Mouse (Mus musculus) MEL (cell line): ENCODE measurements around the gene Ephx1. TPM values are rescaled to one million over a fixed set of nuclear protein-coding genes. Genes with fewer than 3 reads are reported as not detected.

Experiments
- DNase-seq: peaks from one replicate; pipeline ENCODE4 v3.0.0; 2011; ENCODE audit warnings: low read depth, low spot score
- H3K27ac ChIP-seq: 2 replicates; pipeline ENCODE4 v1.5.1; 2012; ENCODE audit warnings: low read depth, mild to moderate bottlenecking, control low read depth, low read length, moderate library complexity; ENCODE audit not compliant: control insufficient read depth
- H3K27me3 ChIP-seq, 2 experiments: fragments of 150-350 bp in 1 of 2; sonication (generic) in 1 of 2; 2 replicates each; pipeline ENCODE4 v1.6.1; 2012; ENCODE audit warnings: low read length in 2 of 2, mild to moderate bottlenecking in 2 of 2, improper control_type of control experiment in 1 of 2, moderate library complexity in 1 of 2; ENCODE audit not compliant: insufficient read depth in 2 of 2, control insufficient read depth in 1 of 2
- H3K36me3 ChIP-seq, 2 experiments: 2 replicates each; pipeline ENCODE4 v1.6.1; 2012 to 2014; ENCODE audit warnings: low read length in 2 of 2, improper control_type of control experiment in 1 of 2, inconsistent platforms in 1 of 2, mild to moderate bottlenecking in 1 of 2; ENCODE audit not compliant: insufficient read depth in 2 of 2, control insufficient read depth in 1 of 2
- H3K4me1 ChIP-seq, 2 experiments: fragments of 150-350 bp in 1 of 2; sonication (generic) in 1 of 2; 2 replicates each; pipeline ENCODE4 v1.6.1; 2012; ENCODE audit warnings: low read length in 2 of 2, improper control_type of control experiment in 1 of 2, mild to moderate bottlenecking in 1 of 2; ENCODE audit not compliant: insufficient read depth in 2 of 2, control insufficient read depth in 1 of 2
- H3K4me3 ChIP-seq, 2 experiments: fragments of 150-350 bp in 1 of 2; sonication (generic) in 1 of 2; 2 replicates each; pipeline ENCODE4 v1.5.1; 2012; ENCODE audit warnings: low read depth in 2 of 2, low read length in 2 of 2, mild to moderate bottlenecking in 2 of 2, moderate library complexity in 2 of 2, control low read depth in 1 of 2, improper control_type of control experiment in 1 of 2; ENCODE audit not compliant: control insufficient read depth in 1 of 2, insufficient read depth in 1 of 2
- H3K79me2 ChIP-seq: 2 replicates; pipeline ENCODE4 v1.6.1; 2012; ENCODE audit warnings: mild to moderate bottlenecking, low read length, moderate library complexity; ENCODE audit not compliant: control insufficient read depth, poor library complexity, insufficient read depth
- H3K9ac ChIP-seq: 2 replicates; pipeline ENCODE4 v1.6.1; 2012; ENCODE audit warnings: low read depth, mild to moderate bottlenecking, control low read depth, low read length, moderate library complexity; ENCODE audit not compliant: control insufficient read depth, poor library complexity, severe bottlenecking
- H3K9me3 ChIP-seq: fragments of 150-350 bp; sonication (generic); replicated peaks from 2 replicates; pipeline ENCODE4 v1.6.1; 2012; ENCODE audit warnings: mild to moderate bottlenecking, low read length, improper control_type of control experiment, moderate library complexity; ENCODE audit not compliant: insufficient read depth
- CHD1 ChIP-seq: IDR thresholded peaks from 2 replicates; pipeline ENCODE4 v1.6.1; 2012; ENCODE audit warnings: low read depth, mild to moderate bottlenecking, inconsistent platforms, low read length, improper control_type of control experiment
- CHD2 ChIP-seq: IDR thresholded peaks from 2 replicates; pipeline ENCODE4 v1.6.1; 2011; ENCODE audit warnings: low read length, improper control_type of control experiment
- CTCF ChIP-seq, 3 experiments: IDR thresholded peaks in 2 of 3; conservative IDR thresholded peaks in 1 of 3; 2 replicates each; pipeline ENCODE4 v1.5.1; 2011 to 2012; ENCODE audit warnings: low read length in 3 of 3, low read depth in 2 of 3, mild to moderate bottlenecking in 2 of 3, improper control_type of control experiment in 1 of 3, inconsistent platforms in 1 of 3, mixed read lengths in 1 of 3, moderate library complexity in 1 of 3; ENCODE audit not compliant: control insufficient read depth in 1 of 3, insufficient read depth in 1 of 3, poor library complexity in 1 of 3, severe bottlenecking in 1 of 3
- E2F4 ChIP-seq: IDR thresholded peaks from 2 replicates; pipeline ENCODE4 v1.6.1; 2011; ENCODE audit warnings: low read depth, low read length, improper control_type of control experiment, borderline replicate concordance
- ELF1 ChIP-seq: IDR thresholded peaks from 2 replicates; pipeline ENCODE4 v1.6.1; 2014; ENCODE audit warnings: low read depth, mild to moderate bottlenecking, inconsistent platforms, low read length, improper control_type of control experiment, moderate library complexity
- EP300 ChIP-seq, 2 experiments: IDR thresholded peaks; 2 replicates each; pipeline ENCODE4 v1.6.1; 2011; ENCODE audit warnings: improper control_type of control experiment in 2 of 2, low read length in 2 of 2, low read depth in 1 of 2, mild to moderate bottlenecking in 1 of 2
- JUND ChIP-seq: IDR thresholded peaks from 2 replicates; pipeline ENCODE4 v1.6.1; 2011; ENCODE audit warnings: low read depth, mild to moderate bottlenecking, improper control_type of control experiment, low read length
- MAX ChIP-seq: IDR thresholded peaks from 2 replicates; pipeline ENCODE4 v1.6.1; 2011; ENCODE audit warnings: low read length, improper control_type of control experiment
- MXI1 ChIP-seq: IDR thresholded peaks from 2 replicates; pipeline ENCODE4 v1.6.1; 2011; ENCODE audit warnings: mild to moderate bottlenecking, low read depth, low read length, improper control_type of control experiment
- MYB ChIP-seq: IDR thresholded peaks from 2 replicates; pipeline ENCODE4 v1.6.1; 2011; ENCODE audit warnings: mild to moderate bottlenecking, low read depth, low read length, improper control_type of control experiment
- MYC ChIP-seq: IDR thresholded peaks from 2 replicates; pipeline ENCODE4 v1.6.1; 2011; ENCODE audit warnings: low read depth, mild to moderate bottlenecking, low read length, improper control_type of control experiment, moderate library complexity
- NELFE ChIP-seq: IDR thresholded peaks from 2 replicates; pipeline ENCODE4 v1.6.1; 2011; ENCODE audit warnings: low read depth, low read length, improper control_type of control experiment
- NRF1 ChIP-seq: IDR thresholded peaks from 2 replicates; pipeline ENCODE4 v1.6.1; 2014; ENCODE audit warnings: low read depth, mild to moderate bottlenecking, inconsistent platforms, low read length, improper control_type of control experiment, moderate library complexity; ENCODE audit not compliant: poor library complexity, insufficient read depth, severe bottlenecking
- POLR2A ChIP-seq, 2 experiments: IDR thresholded peaks; 2 replicates each; pipeline ENCODE4 v1.6.1; 2011 to 2012; ENCODE audit warnings: low read length in 2 of 2, mild to moderate bottlenecking in 2 of 2, control low read depth in 1 of 2, improper control_type of control experiment in 1 of 2, low read depth in 1 of 2, moderate library complexity in 1 of 2; ENCODE audit not compliant: control insufficient read depth in 1 of 2, insufficient read depth in 1 of 2, poor library complexity in 1 of 2
- POLR2AphosphoS5 ChIP-seq: IDR thresholded peaks from 2 replicates; pipeline ENCODE4 v1.6.1; 2012; ENCODE audit warnings: low read depth, borderline replicate concordance, mild to moderate bottlenecking, inconsistent platforms, low read length, moderate library complexity, mixed read lengths
- RAD21 ChIP-seq: IDR thresholded peaks from 2 replicates; pipeline ENCODE4 v1.6.1; 2011; ENCODE audit warnings: mild to moderate bottlenecking, low read depth, low read length, improper control_type of control experiment
- SMC3 ChIP-seq: IDR thresholded peaks from 2 replicates; pipeline ENCODE4 v1.6.1; 2011; ENCODE audit warnings: low read depth, low read length, improper control_type of control experiment
- TBP ChIP-seq: IDR thresholded peaks from 2 replicates; pipeline ENCODE4 v1.8.0; 2011; ENCODE audit warnings: low read depth, low read length, improper control_type of control experiment
- TCF12 ChIP-seq: IDR thresholded peaks from 2 replicates; pipeline ENCODE4 v1.6.1; 2014; ENCODE audit warnings: low read depth, mild to moderate bottlenecking, inconsistent platforms, low read length, improper control_type of control experiment, moderate library complexity
- UBTF ChIP-seq: IDR thresholded peaks from 2 replicates; pipeline ENCODE4 v1.6.1; 2012; ENCODE audit warnings: low read depth, mild to moderate bottlenecking, inconsistent platforms, low read length, improper control_type of control experiment, moderate library complexity, borderline replicate concordance; ENCODE audit not compliant: insufficient read depth
- USF1 ChIP-seq: IDR thresholded peaks from 2 replicates; pipeline ENCODE4 v1.6.1; 2014; ENCODE audit warnings: low read depth, mild to moderate bottlenecking, inconsistent platforms, low read length, improper control_type of control experiment, moderate library complexity
- USF2 ChIP-seq, 2 experiments: IDR thresholded peaks; 2 replicates each; pipeline ENCODE4 v1.6.1; 2011 to 2012; ENCODE audit warnings: improper control_type of control experiment in 2 of 2, low read length in 2 of 2, borderline replicate concordance in 1 of 2, inconsistent platforms in 1 of 2, low read depth in 1 of 2, mild to moderate bottlenecking in 1 of 2; ENCODE audit not compliant: insufficient read depth in 1 of 2
- ZC3H11A ChIP-seq: IDR thresholded peaks from 2 replicates; pipeline ENCODE4 v1.6.1; 2012; ENCODE audit warnings: low read depth, mild to moderate bottlenecking, inconsistent platforms, low read length, improper control_type of control experiment
- ZMIZ1 ChIP-seq: IDR thresholded peaks from 2 replicates; pipeline ENCODE4 v1.6.1; 2012; ENCODE audit warnings: low read depth, mild to moderate bottlenecking, inconsistent platforms, low read length, improper control_type of control experiment, moderate library complexity
- ZNF384 ChIP-seq: IDR thresholded peaks from 2 replicates; pipeline ENCODE4 v1.6.1; 2012; ENCODE audit warnings: low read depth, mild to moderate bottlenecking, inconsistent platforms, low read length, improper control_type of control experiment
- polyA plus RNA-seq, 2 experiments: library from polyadenylated mRNA; stranded (reverse) in 1 of 2; unstranded in 1 of 2; fragments of >175 nt in 1 of 2; fragments of >200 nt in 1 of 2; gene quantifications; 2 replicates each; pipeline versions ENCODE4 v1.2.1 to v1.2.4; 2012; ENCODE audit warnings: low replicate concordance in 2 of 2, low read depth in 1 of 2; ENCODE audit not compliant: insufficient read length in 2 of 2, insufficient read depth in 1 of 2, missing spikeins in 1 of 2
- total RNA-seq: library from RNA; depleted of rRNA; stranded (reverse); fragments of 300-350 nt; gene quantifications from 2 replicates; pipeline ENCODE4 v1.2.3, GENCODE M21; 2012

The Ephx1 gene
- total and polyA plus RNA-seq, 3 experiments, result 0.15 to 0.39 TPM; not detected in 1

DNA sequence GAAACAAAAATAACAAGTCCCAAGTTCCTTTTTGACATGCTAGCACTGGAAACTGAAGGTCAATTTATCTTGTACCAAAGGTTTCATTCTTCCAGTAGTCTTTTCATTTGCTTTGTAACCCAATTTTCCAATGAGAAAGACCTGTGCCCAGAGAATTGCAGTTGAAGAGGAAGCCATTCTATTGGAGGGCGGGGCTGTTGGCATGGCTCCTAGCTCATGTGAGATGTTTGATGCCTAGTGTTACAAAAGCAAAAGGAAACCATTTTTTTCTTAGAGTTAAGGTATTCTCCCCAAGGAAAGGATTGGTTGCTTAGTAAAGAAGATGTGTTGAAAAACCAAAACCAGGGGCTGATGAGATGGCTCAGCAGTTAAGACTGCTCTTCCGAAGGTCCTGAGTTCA is 12.4 kb downstream of the Ephx1 start:
- H3K27ac ChIP-seq, result no peak overlapping the region
- H3K4me3 ChIP-seq, result no peak overlapping the region
- no peaks in the 10 kb centered on the region for H3K9me3 ChIP-seq
- H3K36me3 ChIP-seq, result no peaks in the 10 kb centered on the region
- no peaks in the 10 kb centered on the region for H3K79me2 ChIP-seq
- no peak overlapping the region for H3K9ac ChIP-seq
- no peaks in the 10 kb centered on the region for H3K4me1 ChIP-seq
- no peak for DNase-seq
- no peak for TF ChIP-seq CTCF (IDR thresholded peaks at IDR 0.05 in 2 of 3, conservative IDR thresholded peaks at IDR 0.05 in 1 of 3; ENCODE audit: control insufficient read depth in 1 of 3, insufficient read depth in 1 of 3, low read depth in 2 of 3, low read length in 3 of 3, poor library complexity in 1 of 3, severe bottlenecking in 1 of 3)
- TF ChIP-seq, all 39 proteins: peak for 0
- H3K27me3 ChIP-seq, result peaks cover 2 to 6% of the 10 kb centered on the region in 2 experiments

DNA sequence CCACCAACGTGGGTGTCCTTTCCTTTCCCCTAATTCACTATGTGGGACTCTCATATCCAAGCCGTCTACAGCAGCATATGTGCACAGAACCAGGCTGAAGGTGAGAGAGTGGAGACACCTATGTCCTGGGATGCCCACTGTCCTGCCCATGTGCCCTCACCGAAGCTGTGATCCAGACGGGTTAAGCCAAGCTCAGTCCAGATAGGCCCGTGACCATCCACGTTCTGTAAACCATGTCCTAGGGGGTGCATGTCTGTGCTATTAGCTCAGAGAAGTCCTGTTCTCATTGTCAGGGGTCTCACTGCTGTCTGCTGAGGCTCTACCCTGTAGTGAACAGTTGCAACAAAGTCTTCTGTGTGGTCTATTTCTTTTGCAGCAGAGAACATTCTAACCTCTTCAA is 12.9 kb downstream of the Ephx1 start:
- Histone ChIP-seq H3K36me3 (no peaks in the 10 kb centered on the region), H3K27me3 (peaks cover 2 to 6% of the 10 kb centered on the region in 2 experiments), H3K79me2 (no peaks in the 10 kb centered on the region), H3K27ac (no peak overlapping the region), H3K4me3 (no peak overlapping the region), H3K9ac (no peak overlapping the region), H3K9me3 (no peaks in the 10 kb centered on the region), H3K4me1 (no peaks in the 10 kb centered on the region)
- no peak for TF ChIP-seq POLR2A (IDR thresholded peaks at IDR 0.05; ENCODE audit: control insufficient read depth in 1 of 2, insufficient read depth in 1 of 2, low read depth in 1 of 2, low read length in 2 of 2, poor library complexity in 1 of 2)
- TF ChIP-seq JUND, result no peak
- TF ChIP-seq CHD1, result no peak
- TF ChIP-seq SMC3, result no peak
- no peak for TF ChIP-seq NRF1
- TF ChIP-seq RAD21, result no peak
- no peak for TF ChIP-seq MAX
- TF ChIP-seq CTCF (IDR thresholded peaks at IDR 0.05 in 2 of 3, conservative IDR thresholded peaks at IDR 0.05 in 1 of 3; ENCODE audit: control insufficient read depth in 1 of 3, insufficient read depth in 1 of 3, low read depth in 2 of 3, low read length in 3 of 3, poor library complexity in 1 of 3, severe bottlenecking in 1 of 3), result no peak
- TF ChIP-seq MYB, result no peak
- TF ChIP-seq E2F4, result no peak
- no peak for TF ChIP-seq USF1
- no peak for DNase-seq

GRCm38 (mm10) chr1:181005331-181005730 is 15.4 kb downstream of the Ephx1 start:
- Histone ChIP-seq H3K79me2 (no peaks in the 10 kb centered on the region), H3K27ac (no peak overlapping the region), H3K4me1 (no peaks in the 10 kb centered on the region), H3K36me3 (no peaks in the 10 kb centered on the region), H3K27me3 (peaks cover 7 to 9% of the 10 kb centered on the region in 2 experiments), H3K9ac (no peak overlapping the region), H3K4me3 (no peak overlapping the region), H3K9me3 (no peaks in the 10 kb centered on the region)
- no peak for DNase-seq
- no peak for TF ChIP-seq MAX
- no peak for TF ChIP-seq ZC3H11A
- no peak for TF ChIP-seq MYC
- no peak for TF ChIP-seq TCF12
- TF ChIP-seq CHD2, result no peak
- TF ChIP-seq CTCF (IDR thresholded peaks at IDR 0.05 in 2 of 3, conservative IDR thresholded peaks at IDR 0.05 in 1 of 3; ENCODE audit: control insufficient read depth in 1 of 3, insufficient read depth in 1 of 3, low read depth in 2 of 3, low read length in 3 of 3, poor library complexity in 1 of 3, severe bottlenecking in 1 of 3), result no peak
- TF ChIP-seq ZNF384, result no peak
- TF ChIP-seq ELF1, result no peak
- TF ChIP-seq NELFE, result no peak
- TF ChIP-seq TBP, result no peak
- TF ChIP-seq USF2 (IDR thresholded peaks at IDR 0.05; ENCODE audit: borderline replicate concordance in 1 of 2, insufficient read depth in 1 of 2, low read depth in 1 of 2, low read length in 2 of 2), result no peak
- no peak for TF ChIP-seq MXI1
- no peak for TF ChIP-seq ZMIZ1
- TF ChIP-seq RAD21, result no peak
- no peak for TF ChIP-seq POLR2AphosphoS5
- TF ChIP-seq JUND, result no peak
- no peak for TF ChIP-seq UBTF
- no peak for TF ChIP-seq EP300 (IDR thresholded peaks at IDR 0.05; ENCODE audit: low read depth in 1 of 2, low read length in 2 of 2)
- TF ChIP-seq E2F4, result no peak
